Mouse (Mus musculus) duodenum, adult 2 months (tissue): Measurements from ENCODE around the gene Rtl5. TPM values are rescaled to one million over a fixed set of nuclear protein-coding genes. Genes with fewer than 3 reads are reported as not detected.

Experiments
- polyA plus RNA-seq: library from polyadenylated mRNA; depleted of rRNA; stranded (reverse); fragments of >200 nt; gene quantifications from 2 replicates; pipeline ENCODE4 v1.2.3, GENCODE M21; 2012; ENCODE audit warnings: low replicate concordance; rRNA removed

The Rtl5 gene
- 0.74 and 2.7 TPM in 2 replicates for polyA plus RNA-seq

GRCm38 (mm10) chrX:102070591-102071471 lies at the start of gene Rtl5:
Gene Rtl5 (minus strand): TSS chrX:102071304.

GRCm38 (mm10) chrX:102119042-102119864 lies 48.1 kb upstream of the Rtl5 start, which contains the start of gene Pin4:
Gene Pin4 (plus strand): TSS chrX:102119447.

Other genes starting within 250 kb of the Rtl5 start
- gene Nhsl2, start 221.9 kb downstream of the Rtl5 start, polyA plus RNA-seq: 0.13 and 0.27 TPM in 2 replicates
- not detected in 2 replicates for gene Pin4, start 48.1 kb upstream of the Rtl5 start, polyA plus RNA-seq
- gene Ercc6l, start 85.8 kb upstream of the Rtl5 start, polyA plus RNA-seq: 0.14 and 0.15 TPM in 2 replicates
- gene Rps4x, start 118.1 kb upstream of the Rtl5 start, polyA plus RNA-seq: 42.9 and 55.9 TPM in 2 replicates
- 0.40 and 0.46 TPM in 2 replicates for gene Cited1, start 180.9 kb upstream of the Rtl5 start, polyA plus RNA-seq